Mouse (Mus musculus) heart, embryonic 10.5 days (tissue): ENCODE data around the gene Nfe2l2. TPM values are rescaled to one million over a fixed set of nuclear protein-coding genes. Genes with fewer than 3 reads are reported as not detected.
"Not testable (repeated sequence)": the region's sequence is repeated elsewhere in the genome, so short reads cannot be mapped to it uniquely, and the experiment has no call there.

Experiments used
- DNase-seq: peaks from one replicate; pipeline ENCODE4 v3.0.0-alpha.2; 2017; ENCODE audit warnings: low spot score
- H3K27ac ChIP-seq: fragments of 300-500 bp; sonication (generic); 2 replicates; pipeline ENCODE4 v1.5.1; 2016; ENCODE audit warnings: mild to moderate bottlenecking
- H3K27me3 ChIP-seq: fragments of 300-500 bp; sonication (generic); 2 replicates; pipeline ENCODE4 v1.6.1; 2016; ENCODE audit warnings: mild to moderate bottlenecking; ENCODE audit not compliant: poor library complexity, insufficient read depth, severe bottlenecking
- H3K36me3 ChIP-seq: fragments of 300-500 bp; sonication (generic); 2 replicates; pipeline ENCODE4 v1.6.1; 2016; ENCODE audit warnings: mild to moderate bottlenecking, moderate library complexity
- H3K4me1 ChIP-seq: fragments of 300-500 bp; sonication (generic); 2 replicates; pipeline ENCODE4 v1.6.1; 2016; ENCODE audit warnings: mild to moderate bottlenecking
- H3K4me3 ChIP-seq: fragments of 300-500 bp; sonication (generic); 2 replicates; pipeline ENCODE4 v1.5.1; 2016; ENCODE audit warnings: mild to moderate bottlenecking, moderate library complexity
- H3K9me3 ChIP-seq: fragments of 300-500 bp; sonication (generic); 2 replicates; pipeline ENCODE4 v1.6.1; 2016; ENCODE audit warnings: mild to moderate bottlenecking, moderate library complexity
- whole genome bisulfite sequencing: fragments of 180-500 bp; shearing (Covaris S2); methylation state at CpG from one replicate; pipeline ENCODE4 v1.1.7; 2016; 5-methylcytosine and 5-hydroxymethylcytosine counted together
- polyA plus RNA-seq: library from polyadenylated mRNA; unstranded; fragments of >200 nt; fragmentation: Nextera tagmentation; extraction: Ambion mirVana; gene quantifications from 2 replicates; pipeline ENCODE4 v1.2.1, GENCODE M21; 2016

The Nfe2l2 gene
- polyA plus RNA-seq, 1 experiment from 2014 or later: 45.0 TPM

GRCm38 (mm10) chr2:75703375-75704181, 863 bp downstream of the Nfe2l2 start:
- under 1% methylated on average over 62 of the region's 62 CpGs for WGBS

GRCm38 (mm10) chr2:75702588-75702976, 1.9 kb downstream of the Nfe2l2 start:
- peaks cover 69% of the 10 kb centered on the region for H3K4me1 ChIP-seq
- DNase-seq: no peak

More at GRCm38 (mm10) chr2:75703375-75704181, 863 bp downstream of the Nfe2l2 start:
- Histone ChIP-seq H3K4me1 (peaks cover 59% of the 10 kb centered on the region), H3K27me3 (no peaks in the 10 kb centered on the region), H3K36me3 (no peaks in the 10 kb centered on the region), H3K4me3 (peak overlapping the region; percentile 97), H3K9me3 (no peaks in the 10 kb centered on the region), H3K27ac (peak overlapping the region; percentile 99)
- peak; percentile 95 for DNase-seq

GRCm38 (mm10) chr2:75701822-75702587, 2.4 kb downstream of the Nfe2l2 start:
- Histone ChIP-seq H3K27me3 (no peaks in the 10 kb centered on the region), H3K4me3 (peak overlapping the region; percentile 97), H3K36me3 (no peaks in the 10 kb centered on the region), H3K4me1 (peaks cover 69% of the 10 kb centered on the region), H3K27ac (peak overlapping the region; percentile 99), H3K9me3 (no peaks in the 10 kb centered on the region)
- DNase-seq: no peak
- WGBS: 54% methylated on average over 9 of the region's 9 CpGs

More at GRCm38 (mm10) chr2:75702588-75702976, 1.9 kb downstream of the Nfe2l2 start:
- Histone ChIP-seq H3K4me3 (peak overlapping the region; percentile 97), H3K9me3 (no peaks in the 10 kb centered on the region), H3K27me3 (no peaks in the 10 kb centered on the region), H3K36me3 (no peaks in the 10 kb centered on the region), H3K27ac (peak overlapping the region; percentile 99)
- WGBS: 42% methylated on average over 5 of the region's 5 CpGs

- Histone ChIP-seq H3K27ac (no peak overlapping the region), H3K9me3 (no peaks in the 10 kb centered on the region), H3K27me3 (no peaks in the 10 kb centered on the region), H3K4me1 (peaks cover 70% of the 10 kb centered on the region), H3K4me3 (peak overlapping the region; percentile 2; the same call in 1 of the 2 replicates), H3K36me3 (no peaks in the 10 kb centered on the region)
- DNase-seq: no peak
- 61% methylated on average over 3 of the region's 3 CpGs for WGBS
These were observed 3.2 kb downstream of the Nfe2l2 start for GRCm38 (mm10) chr2:75701207-75701606.

GRCm38 (mm10) chr2:75700543-75700942, 3.9 kb downstream of the Nfe2l2 start:
- 89% methylated on average over 3 of the region's 3 CpGs for WGBS
- no peak for DNase-seq
- H3K27ac ChIP-seq: no peak overlapping the region
- peaks cover 76% of the 10 kb centered on the region for H3K4me1 ChIP-seq
- no peaks in the 10 kb centered on the region for H3K27me3 ChIP-seq
- H3K4me3 ChIP-seq: no peak overlapping the region
- H3K9me3 ChIP-seq: no peaks in the 10 kb centered on the region
- H3K36me3 ChIP-seq: no peaks in the 10 kb centered on the region

GRCm38 (mm10) chr2:75698874-75699273, 5.6 kb downstream of the Nfe2l2 start:
- no peak overlapping the region; the same call in 1 of the 2 replicates for H3K27ac ChIP-seq
- H3K36me3 ChIP-seq: no peaks in the 10 kb centered on the region
- no peaks in the 10 kb centered on the region for H3K9me3 ChIP-seq
- peaks cover 74% of the 10 kb centered on the region for H3K4me1 ChIP-seq
- WGBS: 82% methylated on average over 3 of the region's 3 CpGs
- H3K27me3 ChIP-seq: no peaks in the 10 kb centered on the region
- DNase-seq: no peak
- no peak overlapping the region for H3K4me3 ChIP-seq

GRCm38 (mm10) chr2:75698007-75698406, 6.4 kb downstream of the Nfe2l2 start:
- Histone ChIP-seq H3K27ac (0 out of 2 replicates have a peak overlapping the region, but pooled peaks have one; percentile 2), H3K4me1 (peaks cover 79% of the 10 kb centered on the region), H3K4me3 (no peak overlapping the region), H3K9me3 (no peaks in the 10 kb centered on the region), H3K27me3 (no peaks in the 10 kb centered on the region), H3K36me3 (no peaks in the 10 kb centered on the region)
- no peak for DNase-seq
- 48% methylated on average over 4 of the region's 4 CpGs for WGBS

- DNase-seq: no peak
- H3K4me1 ChIP-seq: peaks cover 81% of the 10 kb centered on the region
- H3K9me3 ChIP-seq: no peaks in the 10 kb centered on the region
- H3K27ac ChIP-seq: peak overlapping the region; percentile 48
- no peaks in the 10 kb centered on the region for H3K36me3 ChIP-seq
- H3K27me3 ChIP-seq: no peaks in the 10 kb centered on the region
- WGBS: 56% methylated on average over 3 of the region's 3 CpGs
- no peak overlapping the region for H3K4me3 ChIP-seq
These were observed 7.2 kb downstream of the Nfe2l2 start for GRCm38 (mm10) chr2:75697222-75697621.

GRCm38 (mm10) chr2:75696371-75696770, 8.1 kb downstream of the Nfe2l2 start:
- Histone ChIP-seq H3K9me3 (no peaks in the 10 kb centered on the region), H3K27me3 (no peaks in the 10 kb centered on the region), H3K4me1 (peaks cover 81% of the 10 kb centered on the region), H3K4me3 (no peak overlapping the region), H3K36me3 (no peaks in the 10 kb centered on the region), H3K27ac (peak overlapping the region; percentile 52; the same call in 1 of the 2 replicates)
- no peak for DNase-seq
- WGBS: 61% methylated on average over 5 of the region's 5 CpGs

- Histone ChIP-seq H3K4me3 (no peak overlapping the region), H3K27ac (no peak overlapping the region), H3K9me3 (no peaks in the 10 kb centered on the region), H3K36me3 (no peaks in the 10 kb centered on the region), H3K27me3 (no peaks in the 10 kb centered on the region), H3K4me1 (peaks cover 79% of the 10 kb centered on the region)
- DNase-seq: no peak
- WGBS: 78% methylated on average over 9 of the region's 9 CpGs
These were observed 8.6 kb downstream of the Nfe2l2 start for GRCm38 (mm10) chr2:75695676-75696350.

GRCm38 (mm10) chr2:75694926-75695325, 9.5 kb downstream of the Nfe2l2 start:
- H3K9me3 ChIP-seq, H3K27ac ChIP-seq, H3K27me3 ChIP-seq, H3K36me3 ChIP-seq, DNase-seq, H3K4me3 ChIP-seq: not testable (repeated sequence)
- H3K4me1 ChIP-seq: peaks cover 77% of the 10 kb centered on the region
- 89% methylated on average over 3 of the region's 3 CpGs for WGBS

- Histone ChIP-seq H3K27ac (0 out of 2 replicates have a peak overlapping the region, but pooled peaks have one; percentile 26), H3K4me1 (peaks cover 78% of the 10 kb centered on the region)
- 81% methylated on average over 6 of the region's 6 CpGs for WGBS
These were observed 12.1 kb downstream of the Nfe2l2 start for GRCm38 (mm10) chr2:75692369-75692768.

More at GRCm38 (mm10) chr2:75692369-75692768, 12.1 kb downstream of the Nfe2l2 start:
- Histone ChIP-seq H3K9me3 (no peaks in the 10 kb centered on the region), H3K36me3 (0 out of 2 replicates have a peak, but pooled peaks cover 3% of the 10 kb centered on the region), H3K27me3 (no peaks in the 10 kb centered on the region), H3K4me3 (no peak overlapping the region)
- peak; percentile 70 for DNase-seq
